Mouse (Mus musculus) telencephalon, adult 2 months (tissue): ENCODE measurements around the gene Rpl11.
"Not testable (repeated sequence)": the region's sequence is repeated elsewhere in the genome, so short reads cannot be mapped to it uniquely, and the experiment has no call there.

Source experiments
- DNase-seq: peaks from one replicate; pipeline ENCODE4 v3.0.0-alpha.2; 2011; ENCODE audit warnings: low read depth, low spot score

Gene Rpl11

GRCm38 (mm10) chr4:136070592-136070991, 17.4 kb upstream of the Rpl11 start:
- no peak for DNase-seq

- DNase-seq: peak; percentile 46
Measured at GRCm38 (mm10) chr4:136069954-136070353, 16.7 kb upstream of the Rpl11 start.

GRCm38 (mm10) chr4:136069313-136069712, 16.1 kb upstream of the Rpl11 start:
- DNase-seq: no peak

GRCm38 (mm10) chr4:136063143-136063542, 9.9 kb upstream of the Rpl11 start:
- DNase-seq: no peak

GRCm38 (mm10) chr4:136059800-136060488, 6.7 kb upstream of the Rpl11 start:
- DNase-seq: not testable (repeated sequence)

GRCm38 (mm10) chr4:136057916-136058315, 4.7 kb upstream of the Rpl11 start:
- no peak for DNase-seq

GRCm38 (mm10) chr4:136056030-136056429, 2.8 kb upstream of the Rpl11 start:
- DNase-seq: no peak

- no peak for DNase-seq
Measured at GRCm38 (mm10) chr4:136053843-136054242, 615 bp upstream of the Rpl11 start.

- DNase-seq: no peak
Measured at GRCm38 (mm10) chr4:136052534-136053246, 538 bp downstream of the Rpl11 start.

GRCm38 (mm10) chr4:136052060-136052459, 1.2 kb downstream of the Rpl11 start:
- no peak for DNase-seq

GRCm38 (mm10) chr4:136050226-136050625, 3.0 kb downstream of the Rpl11 start:
- no peak for DNase-seq

- DNase-seq: no peak
Measured at GRCm38 (mm10) chr4:136048291-136049032, 4.8 kb downstream of the Rpl11 start.

GRCm38 (mm10) chr4:136047626-136048025, 5.6 kb downstream of the Rpl11 start:
- no peak for DNase-seq

GRCm38 (mm10) chr4:136046888-136047287, 6.3 kb downstream of the Rpl11 start:
- no peak for DNase-seq

GRCm38 (mm10) chr4:136045091-136045490, 8.1 kb downstream of the Rpl11 start:
- DNase-seq: no peak

GRCm38 (mm10) chr4:136043784-136044400, 9.3 kb downstream of the Rpl11 start:
- DNase-seq: no peak

- no peak for DNase-seq
Measured at GRCm38 (mm10) chr4:136035078-136035477, 18.1 kb downstream of the Rpl11 start.

- DNase-seq: no peak
Measured at GRCm38 (mm10) chr4:136033231-136033630, 20.0 kb downstream of the Rpl11 start.

- DNase-seq: no peak
Measured at GRCm38 (mm10) chr4:136030968-136031909, 22.0 kb downstream of the Rpl11 start.

- DNase-seq: no peak
Measured at GRCm38 (mm10) chr4:136028689-136029088, 24.5 kb downstream of the Rpl11 start.

- DNase-seq: no peak
Measured at GRCm38 (mm10) chr4:136028132-136028564, 25.1 kb downstream of the Rpl11 start.
